Mouse (Mus musculus) hematopoietic multipotent progenitor cell, adult 10-12 weeks (in vitro differentiated cells): ENCODE results near the gene Kctd5. TPM values are rescaled to one million over a fixed set of nuclear protein-coding genes. Genes with fewer than 3 reads are reported as not detected.

ENCODE experiments used
- polyA plus RNA-seq: library from polyadenylated mRNA; stranded (reverse); fragments of >175 nt; gene quantifications from 2 replicates; pipeline ENCODE4 v1.2.3, GENCODE M21; 2012; ENCODE audit warnings: low replicate concordance

Gene Kctd5
- 10.8 and 27.4 TPM in 2 replicates for polyA plus RNA-seq

DNA sequence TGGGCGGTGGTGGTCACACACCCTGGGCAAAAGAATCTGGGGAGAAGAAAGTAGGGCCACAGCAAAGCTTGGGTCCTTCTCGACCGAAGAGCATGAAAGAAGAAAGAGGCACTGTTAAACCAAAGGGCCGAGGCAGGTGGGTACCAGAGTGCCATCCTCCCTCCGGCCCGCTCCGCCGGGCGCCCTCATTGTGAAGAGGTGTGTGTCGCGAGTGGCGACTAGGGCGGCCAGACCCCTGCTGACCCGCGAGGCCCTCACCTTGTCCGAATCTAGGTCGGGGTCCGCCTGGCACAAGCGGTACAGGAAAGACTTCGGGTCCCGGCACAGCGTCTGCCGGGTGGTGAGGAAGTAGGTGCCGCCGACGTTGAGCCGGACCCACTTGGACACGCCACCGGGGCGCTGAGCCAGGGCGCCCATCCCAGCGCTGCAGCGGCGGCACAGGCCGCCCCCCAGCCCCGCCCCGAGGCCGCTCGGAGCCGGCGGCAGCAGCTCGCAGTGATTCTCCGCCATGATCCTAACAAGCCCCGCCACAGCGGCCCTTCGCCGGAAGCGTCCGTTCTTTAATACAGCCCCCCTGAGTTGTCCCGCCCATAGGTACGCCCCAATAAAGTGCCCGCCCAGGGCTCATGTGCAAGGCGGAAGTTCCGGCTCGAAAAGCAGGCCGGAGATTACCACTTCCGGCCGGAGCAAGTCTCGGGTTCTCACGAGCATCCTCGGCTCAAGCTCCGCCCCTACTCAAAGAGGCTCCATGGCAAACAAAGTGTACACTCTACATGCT lies at the start of gene Kctd5:
Gene Kctd5, minus strand, starts transcription at position 567 of the 778 bp plus-strand sequence.

DNA sequence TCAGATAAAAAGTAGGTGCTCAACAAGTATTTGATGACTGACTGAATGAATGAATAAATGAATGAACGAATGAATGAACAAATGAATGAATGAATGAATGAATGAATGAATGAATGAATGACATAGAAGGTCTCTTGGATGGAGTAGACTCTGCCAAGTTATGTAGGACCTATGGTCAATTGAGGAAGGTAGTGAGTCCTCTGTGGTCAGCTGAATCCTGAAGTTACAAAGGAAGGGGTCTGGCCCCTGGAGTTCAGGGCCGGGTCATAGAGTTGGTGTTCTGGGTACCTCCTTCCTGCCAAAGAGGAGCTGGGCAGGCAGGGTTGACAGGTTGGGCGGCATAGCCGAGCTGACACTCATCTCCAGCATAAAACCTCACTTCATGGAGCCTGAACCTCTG lies 35.4 kb downstream of the Kctd5 start, which contains the start of gene Prss27:
Gene Prss27, plus strand, starts transcription at position 301 of the 400 bp plus-strand sequence.

DNA sequence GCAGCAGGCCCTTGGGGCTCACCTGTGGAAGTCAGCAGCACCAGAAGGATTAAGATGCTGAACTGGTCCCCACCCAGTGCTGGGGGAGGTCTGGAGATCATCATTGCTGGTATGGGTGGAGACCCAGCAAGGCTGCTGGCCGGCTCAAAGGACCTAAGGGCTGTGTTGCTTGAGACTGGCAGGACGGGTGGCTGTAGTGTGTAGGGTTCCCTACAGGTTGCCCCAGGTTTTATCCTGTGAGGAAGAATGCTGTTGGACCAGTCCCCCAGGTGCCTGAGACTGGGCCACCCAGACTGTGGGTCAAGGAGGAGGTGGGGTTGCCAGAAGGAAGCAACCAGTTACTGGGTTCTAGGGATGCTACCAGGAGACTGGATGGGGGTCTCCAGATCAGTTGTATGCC lies 75.4 kb downstream of the Kctd5 start, which contains the start of gene Prss22:
Gene Prss22, minus strand, starts transcription at position 200 of the 400 bp plus-strand sequence.

Other genes with a start within 250 kb of the Kctd5 start
- gene Elob, start 244.3 kb downstream of the Kctd5 start, polyA plus RNA-seq: 50.9 and 630 TPM in 2 replicates
- 0.54 and 1.6 TPM in 2 replicates for gene Prss33, start 237.4 kb downstream of the Kctd5 start, polyA plus RNA-seq
- 0.10 TPM in 1 of 2 replicates, not detected in the other for gene Prss32, start 229.6 kb downstream of the Kctd5 start, polyA plus RNA-seq
- 2.9 and 3.0 TPM in 2 replicates for gene Prss41, start 229.3 kb downstream of the Kctd5 start, polyA plus RNA-seq
- 0.15 TPM in 1 of 2 replicates, not detected in the other for gene Prss21, start 205.4 kb downstream of the Kctd5 start, polyA plus RNA-seq
- not detected in 2 replicates for gene Dcpp1, start 192.6 kb downstream of the Kctd5 start, polyA plus RNA-seq
- gene Dcpp2, start 192.6 kb downstream of the Kctd5 start, polyA plus RNA-seq: not detected in 2 replicates
- gene Dcpp3, start 156.0 kb downstream of the Kctd5 start, polyA plus RNA-seq: not detected in 2 replicates
- gene Sbp, start 131.8 kb downstream of the Kctd5 start, polyA plus RNA-seq: not detected in 2 replicates
- not detected in 2 replicates for gene Sbpl, start 118.2 kb downstream of the Kctd5 start, polyA plus RNA-seq
- 0.91 and 1.5 TPM in 2 replicates for gene Prss30, start 92.9 kb downstream of the Kctd5 start, polyA plus RNA-seq
- gene Prss22, start 75.4 kb downstream of the Kctd5 start, polyA plus RNA-seq: 0.17 TPM in 1 of 2 replicates, not detected in the other
- not detected in 2 replicates for gene Prss27, start 35.3 kb downstream of the Kctd5 start, polyA plus RNA-seq
- gene Pdpk1, start 77.4 kb upstream of the Kctd5 start, polyA plus RNA-seq: 24.5 and 115 TPM in 2 replicates
- 69.6 and 100.0 TPM in 2 replicates for gene Amdhd2, start 90.3 kb upstream of the Kctd5 start, polyA plus RNA-seq
- gene Atp6v0c, start 96.2 kb upstream of the Kctd5 start, polyA plus RNA-seq: 50.6 and 331 TPM in 2 replicates
- 0.43 and 1.2 TPM in 2 replicates for gene Tbc1d24, start 132.1 kb upstream of the Kctd5 start, polyA plus RNA-seq
- 0.16 TPM in 1 of 2 replicates, not detected in the other for gene Ntn3, start 136.0 kb upstream of the Kctd5 start, polyA plus RNA-seq
- gene Tedc2, start 147.4 kb upstream of the Kctd5 start, polyA plus RNA-seq: 10.9 and 11.9 TPM in 2 replicates
- gene Ccnf, start 178.0 kb upstream of the Kctd5 start, polyA plus RNA-seq: 7.7 and 18.3 TPM in 2 replicates